Mouse (Mus musculus) kidney, adult 10 weeks (tissue): ENCODE measurements around the gene Olfr325. TPM values are rescaled to one million over a fixed set of nuclear protein-coding genes. Genes with fewer than 3 reads are reported as not detected.

Experiments used
- polyA plus RNA-seq: library from polyadenylated mRNA; stranded (reverse); fragments of 350-450 nt; fragmentation: Illumina TruSeq; extraction: RNeasy Lipid Tissue Mini Kit (QIAGEN cat#74804); gene quantifications from one replicate; pipeline ENCODE4 v1.2.3, GENCODE M21; 2014; ENCODE audit warnings: low read depth, low replicate concordance

Gene Olfr325
- not detected for polyA plus RNA-seq

GRCm38 (mm10) chr11:58577430-58577829 is at the start of gene Olfr325:
Gene Olfr325 (plus strand): TSS chr11:58577730.

GRCm38 (mm10) chr11:58534736-58535135 is 42.8 kb upstream of the Olfr325 start, which contains the start of gene Olfr330:
Gene Olfr330 (minus strand): TSS chr11:58534836.

GRCm38 (mm10) chr11:58546322-58546721 is 31.2 kb upstream of the Olfr325 start, which contains the start of gene Olfr329-ps:
Gene Olfr329-ps (minus strand): TSS chr11:58546422.

GRCm38 (mm10) chr11:58555536-58555935 is 22.0 kb upstream of the Olfr325 start, which contains the start of gene Olfr328:
Gene Olfr328 (minus strand): TSS chr11:58555636.

GRCm38 (mm10) chr11:58570405-58570804 is 7.1 kb upstream of the Olfr325 start, which contains the start of gene Olfr224:
Gene Olfr224 (minus strand): TSS chr11:58570553.

GRCm38 (mm10) chr11:58594814-58595213 is 17.3 kb downstream of the Olfr325 start, which contains the start of gene Olfr324:
Gene Olfr324 (plus strand): TSS chr11:58595114.

GRCm38 (mm10) chr11:58615975-58616374 is 38.4 kb downstream of the Olfr325 start, which contains the start of gene 2210407C18Rik:
Gene 2210407C18Rik (minus strand): TSS chr11:58616075.

GRCm38 (mm10) chr11:58630401-58630800 is 52.9 kb downstream of the Olfr325 start, which contains the start of gene Olfr323:
Gene Olfr323 (minus strand): TSS chr11:58630501.

Other genes starting within 250 kb of the Olfr325 start
- gene Zfp672, start 247.4 kb upstream of the Olfr325 start, polyA plus RNA-seq: 65.9 TPM
- 0.65 TPM for gene Sh3bp5l, start 247.0 kb upstream of the Olfr325 start, polyA plus RNA-seq
- gene Lypd8, start 198.7 kb upstream of the Olfr325 start, polyA plus RNA-seq: not detected
- gene 1810065E05Rik, start 156.6 kb upstream of the Olfr325 start, polyA plus RNA-seq: not detected
- gene Gm12253, start 145.2 kb upstream of the Olfr325 start, polyA plus RNA-seq: not detected
- not detected for gene Lypd9, start 124.8 kb upstream of the Olfr325 start, polyA plus RNA-seq
- gene Olfr30, start 115.5 kb upstream of the Olfr325 start, polyA plus RNA-seq: not detected
- not detected for gene Olfr332, start 85.2 kb upstream of the Olfr325 start, polyA plus RNA-seq
- gene Olfr331, start 75.2 kb upstream of the Olfr325 start, polyA plus RNA-seq: not detected
- not detected for gene Olfr330, start 42.9 kb upstream of the Olfr325 start, polyA plus RNA-seq
- gene Olfr329-ps, start 31.3 kb upstream of the Olfr325 start, polyA plus RNA-seq: not detected
- not detected for gene Olfr328, start 22.1 kb upstream of the Olfr325 start, polyA plus RNA-seq
- not detected for gene Olfr224, start 7.2 kb upstream of the Olfr325 start, polyA plus RNA-seq
- gene Olfr324, start 17.4 kb downstream of the Olfr325 start, polyA plus RNA-seq: not detected
- not detected for gene 2210407C18Rik, start 38.3 kb downstream of the Olfr325 start, polyA plus RNA-seq
- not detected for gene Olfr323, start 52.8 kb downstream of the Olfr325 start, polyA plus RNA-seq
- not detected for gene Trim58, start 62.7 kb downstream of the Olfr325 start, polyA plus RNA-seq
- not detected for gene Olfr322, start 81.1 kb downstream of the Olfr325 start, polyA plus RNA-seq
- not detected for gene Olfr320, start 103.4 kb downstream of the Olfr325 start, polyA plus RNA-seq
- not detected for gene Olfr319, start 121.4 kb downstream of the Olfr325 start, polyA plus RNA-seq
- not detected for gene Olfr318, start 146.3 kb downstream of the Olfr325 start, polyA plus RNA-seq
- not detected for gene Olfr317, start 161.5 kb downstream of the Olfr325 start, polyA plus RNA-seq
- not detected for gene Olfr316, start 175.0 kb downstream of the Olfr325 start, polyA plus RNA-seq
- gene Olfr315, start 195.5 kb downstream of the Olfr325 start, polyA plus RNA-seq: not detected
- not detected for gene Olfr314, start 205.2 kb downstream of the Olfr325 start, polyA plus RNA-seq
- not detected for gene Fam183b, start 224.2 kb downstream of the Olfr325 start, polyA plus RNA-seq
- not detected for gene Olfr313, start 237.3 kb downstream of the Olfr325 start, polyA plus RNA-seq